Mouse (Mus musculus) retina, embryonic 14.5 days (tissue): ENCODE measurements around the gene Soat2.
A peak's percentile ranks its signal among the peaks of the same experiment; 100 is the strongest.

Experiments used
- DNase-seq: peaks from one replicate; pipeline ENCODE4 v3.0.0-alpha.2; 2015; ENCODE audit warnings: low spot score

Gene Soat2

GRCm38 (mm10) chr15:102188883-102189282 lies 38.6 kb downstream of the Soat2 start:
- DNase-seq = no peak

GRCm38 (mm10) chr15:102191699-102192098 lies 41.4 kb downstream of the Soat2 start:
- DNase-seq = no peak

- no peak for DNase-seq
These were observed 42.0 kb downstream of the Soat2 start for GRCm38 (mm10) chr15:102192271-102192812.

- no peak for DNase-seq
These were observed 42.6 kb downstream of the Soat2 start for GRCm38 (mm10) chr15:102192820-102193386.

GRCm38 (mm10) chr15:102193652-102194051 lies 43.3 kb downstream of the Soat2 start:
- no peak for DNase-seq

- no peak for DNase-seq
These were observed 44.1 kb downstream of the Soat2 start for GRCm38 (mm10) chr15:102194439-102194838.

GRCm38 (mm10) chr15:102195373-102195772 lies 45.0 kb downstream of the Soat2 start:
- no peak for DNase-seq

GRCm38 (mm10) chr15:102198841-102199240 lies 48.5 kb downstream of the Soat2 start:
- DNase-seq = no peak

GRCm38 (mm10) chr15:102202971-102203834 lies 52.9 kb downstream of the Soat2 start, which contains the start of gene Zfp740:
Gene Zfp740, plus strand, starts transcription at chr15:102203249.
- peak; percentile 96 for DNase-seq

GRCm38 (mm10) chr15:102203835-102204381 lies 53.6 kb downstream of the Soat2 start:
- peak; percentile 72 for DNase-seq

GRCm38 (mm10) chr15:102204674-102205505 lies 54.6 kb downstream of the Soat2 start, which contains the start of gene Csad:
Gene Csad, minus strand, starts transcription at chr15:102204724.
- DNase-seq = no peak

GRCm38 (mm10) chr15:102205779-102206178 lies 55.5 kb downstream of the Soat2 start:
- DNase-seq = no peak

GRCm38 (mm10) chr15:102207351-102207750 lies 57.0 kb downstream of the Soat2 start:
- no peak for DNase-seq

GRCm38 (mm10) chr15:102208092-102208561 lies 57.8 kb downstream of the Soat2 start:
- DNase-seq = no peak

GRCm38 (mm10) chr15:102209114-102209513 lies 58.8 kb downstream of the Soat2 start:
- no peak for DNase-seq

- no peak for DNase-seq
These were observed 60.5 kb downstream of the Soat2 start for GRCm38 (mm10) chr15:102210816-102211215.

GRCm38 (mm10) chr15:102211895-102212294 lies 61.6 kb downstream of the Soat2 start:
- DNase-seq = no peak
